Mouse (Mus musculus) forebrain, embryonic 13.5 days (tissue): ENCODE measurements around the gene Trim80. TPM values are rescaled to one million over a fixed set of nuclear protein-coding genes. Genes with fewer than 3 reads are reported as not detected.
A peak's percentile ranks its signal among the peaks of the same experiment; 100 is the strongest.

ENCODE experiments used
- ATAC-seq: fragments of 200-750 bp; cut with Nextera tagmentation; 2 replicates; pipeline ENCODE4 v1.8.0; 2017
- H3K27ac ChIP-seq: fragments of 300-500 bp; sonication (generic); 2 replicates; pipeline ENCODE4 v1.5.1; 2015; ENCODE audit warnings: inconsistent platforms, mild to moderate bottlenecking, moderate library complexity
- H3K27me3 ChIP-seq: fragments of 300-500 bp; sonication (generic); 2 replicates; pipeline ENCODE4 v1.6.1; 2015; ENCODE audit warnings: mild to moderate bottlenecking, inconsistent platforms
- H3K36me3 ChIP-seq: fragments of 300-500 bp; sonication (generic); 2 replicates; pipeline ENCODE4 v1.6.1; 2015; ENCODE audit warnings: mild to moderate bottlenecking, inconsistent platforms; ENCODE audit not compliant: poor library complexity, severe bottlenecking
- H3K4me1 ChIP-seq: fragments of 300-500 bp; sonication (generic); 2 replicates; pipeline ENCODE4 v1.6.1; 2015; ENCODE audit warnings: inconsistent platforms
- H3K4me2 ChIP-seq: fragments of 300-500 bp; sonication (generic); 2 replicates; pipeline ENCODE4 v1.6.1; 2015; ENCODE audit warnings: inconsistent platforms, mild to moderate bottlenecking, moderate library complexity
- H3K4me3 ChIP-seq: fragments of 300-500 bp; sonication (generic); 2 replicates; pipeline ENCODE4 v1.5.1; 2015; ENCODE audit warnings: mild to moderate bottlenecking, inconsistent platforms
- H3K9ac ChIP-seq: fragments of 300-500 bp; sonication (generic); 2 replicates; pipeline ENCODE4 v1.6.1; 2015; ENCODE audit warnings: mild to moderate bottlenecking, inconsistent platforms
- H3K9me3 ChIP-seq: fragments of 300-500 bp; sonication (generic); replicated peaks from 2 replicates; pipeline ENCODE4 v1.6.1; 2016; ENCODE audit warnings: inconsistent platforms
- WGBS: fragments of 180-500 bp; shearing (Covaris S2); methylation state at CpG from one replicate; pipeline ENCODE4 v1.1.7; 2015; 5-methylcytosine and 5-hydroxymethylcytosine counted together
- polyA plus RNA-seq: library from polyadenylated mRNA; unstranded; fragments of >200 nt; fragmentation: Nextera tagmentation; extraction: Ambion mirVana; gene quantifications from 2 replicates; pipeline ENCODE4 v1.2.1, GENCODE M21; 2015

Trim80 gene
- polyA plus RNA-seq, 1 experiment from 2014 or later = not detected

GRCm38 (mm10) chr11:115433342-115433741 is 7.0 kb upstream of the Trim80 start:
- no peaks in the 10 kb centered on the region for H3K9me3 ChIP-seq
- WGBS = 83% methylated on average over 6 of the region's 6 CpGs
- no peak for ATAC-seq

GRCm38 (mm10) chr11:115435596-115436337 is 4.6 kb upstream of the Trim80 start:
- Histone ChIP-seq H3K36me3 (peaks cover 26% of the 10 kb centered on the region), H3K27me3 (0 out of 2 replicates have a peak, but pooled peaks cover 7% of the 10 kb centered on the region), H3K4me1 (peaks cover 13% of the 10 kb centered on the region), H3K4me2 (peak overlapping the region; percentile 62), H3K27ac (no peak overlapping the region), H3K9ac (peak overlapping the region; percentile 66), H3K9me3 (peaks cover 7% of the 10 kb centered on the region), H3K4me3 (peak overlapping the region; percentile 32)
- ATAC-seq = 0 out of 2 replicates have a peak, but pooled peaks have one; percentile 36
- 5% methylated on average over 31 of the region's 31 CpGs for WGBS

More at GRCm38 (mm10) chr11:115433342-115433741, 7.0 kb upstream of the Trim80 start:
- Histone ChIP-seq H3K4me3 (no peak overlapping the region), H3K27me3 (0 out of 2 replicates have a peak, but pooled peaks cover 7% of the 10 kb centered on the region), H3K9ac (no peak overlapping the region; the same call in 1 of the 2 replicates), H3K4me2 (no peak overlapping the region), H3K27ac (no peak overlapping the region), H3K4me1 (peaks cover 13% of the 10 kb centered on the region), H3K36me3 (peaks cover 49% of the 10 kb centered on the region)

GRCm38 (mm10) chr11:115437571-115438122 is 2.7 kb upstream of the Trim80 start:
- H3K9ac ChIP-seq = no peak overlapping the region
- ATAC-seq = no peak
- H3K4me2 ChIP-seq = no peak overlapping the region
- peaks cover 7% of the 10 kb centered on the region for H3K36me3 ChIP-seq
- 0 out of 2 replicates have a peak, but pooled peaks cover 7% of the 10 kb centered on the region for H3K27me3 ChIP-seq
- no peak overlapping the region for H3K4me3 ChIP-seq
- peaks cover 7% of the 10 kb centered on the region for H3K9me3 ChIP-seq
- H3K27ac ChIP-seq = no peak overlapping the region
- peaks cover 13% of the 10 kb centered on the region for H3K4me1 ChIP-seq
- 81% methylated on average over 5 of the region's 5 CpGs for WGBS

DNA sequence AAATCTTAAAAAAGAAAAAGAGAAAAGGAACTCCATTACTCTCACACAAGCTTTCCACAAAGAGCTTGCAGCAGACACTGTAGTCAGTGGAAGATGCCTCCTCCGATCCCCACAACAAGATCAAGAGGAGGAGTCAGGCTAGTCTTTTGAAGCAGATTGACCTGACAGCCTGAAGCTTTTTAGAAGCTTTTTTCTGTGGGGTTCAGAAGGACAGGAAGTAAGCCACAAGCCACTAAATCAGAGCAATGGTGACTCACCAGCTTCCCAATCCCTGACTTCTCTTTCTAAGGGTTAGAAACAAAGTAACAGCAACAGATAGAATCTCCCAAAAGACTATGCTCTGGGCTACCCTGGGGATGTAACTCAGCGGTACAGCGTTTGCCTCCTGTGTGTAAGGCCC is 1.0 kb upstream of the Trim80 start:
- peaks cover 7% of the 10 kb centered on the region for H3K9me3 ChIP-seq
- no peak overlapping the region for H3K27ac ChIP-seq
- no peak overlapping the region for H3K9ac ChIP-seq
- H3K4me3 ChIP-seq = no peak overlapping the region
- 0 out of 2 replicates have a peak, but pooled peaks cover 7% of the 10 kb centered on the region for H3K27me3 ChIP-seq
- WGBS = 82% methylated on average over 3 of the region's 3 CpGs
- ATAC-seq = no peak
- no peaks in the 10 kb centered on the region for H3K36me3 ChIP-seq
- no peak overlapping the region for H3K4me2 ChIP-seq
- peaks cover 13% of the 10 kb centered on the region for H3K4me1 ChIP-seq

GRCm38 (mm10) chr11:115441417-115441816 is 1.1 kb downstream of the Trim80 start:
- H3K9ac ChIP-seq = no peak overlapping the region
- ATAC-seq = no peak
- 54% methylated on average over 15 of the region's 15 CpGs for WGBS

DNA sequence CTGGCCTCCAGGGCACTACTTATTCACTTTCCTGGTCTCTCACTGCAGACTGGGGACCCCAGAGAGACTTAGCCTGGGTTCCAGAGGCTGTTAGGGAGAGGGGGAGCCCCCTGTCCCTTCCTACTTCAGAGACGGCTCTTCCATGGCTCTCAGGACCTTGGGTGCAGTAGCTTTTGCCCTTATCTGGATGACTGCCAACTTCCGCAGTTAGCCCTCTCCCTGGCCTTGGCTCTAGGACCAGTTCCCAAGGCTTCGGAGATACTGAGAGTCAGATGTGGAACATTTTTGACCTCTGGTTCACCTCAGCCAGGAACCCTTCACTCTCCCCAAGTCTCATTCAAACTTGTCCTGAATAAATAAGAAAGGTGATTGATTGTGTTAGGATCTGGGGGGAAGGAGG is 6.6 kb downstream of the Trim80 start:
- H3K4me1 ChIP-seq = no peaks in the 10 kb centered on the region
- WGBS = 81% methylated on average over 3 of the region's 3 CpGs
- no peaks in the 10 kb centered on the region for H3K27me3 ChIP-seq
- no peaks in the 10 kb centered on the region for H3K36me3 ChIP-seq
- H3K4me2 ChIP-seq = no peak overlapping the region
- H3K9me3 ChIP-seq = no peaks in the 10 kb centered on the region
- H3K27ac ChIP-seq = no peak overlapping the region
- no peak for ATAC-seq
- H3K9ac ChIP-seq = no peak overlapping the region
- H3K4me3 ChIP-seq = no peak overlapping the region

More at GRCm38 (mm10) chr11:115441417-115441816, 1.1 kb downstream of the Trim80 start:
- Histone ChIP-seq H3K27ac (no peak overlapping the region), H3K36me3 (no peaks in the 10 kb centered on the region), H3K4me1 (peaks cover under 1% of the 10 kb centered on the region), H3K27me3 (no peaks in the 10 kb centered on the region), H3K4me2 (no peak overlapping the region), H3K4me3 (no peak overlapping the region), H3K9me3 (peaks cover 7% of the 10 kb centered on the region)

GRCm38 (mm10) chr11:115447321-115447885 is 7.1 kb downstream of the Trim80 start:
- no peak for ATAC-seq
- no peak overlapping the region for H3K27ac ChIP-seq
- H3K9me3 ChIP-seq = no peaks in the 10 kb centered on the region
- no peak overlapping the region for H3K4me3 ChIP-seq
- no peaks in the 10 kb centered on the region for H3K4me1 ChIP-seq
- H3K4me2 ChIP-seq = no peak overlapping the region
- no peaks in the 10 kb centered on the region for H3K36me3 ChIP-seq
- H3K9ac ChIP-seq = no peak overlapping the region
- no peaks in the 10 kb centered on the region for H3K27me3 ChIP-seq
- 88% methylated on average over 11 of the region's 11 CpGs for WGBS

- Histone ChIP-seq H3K4me1 (no peaks in the 10 kb centered on the region), H3K9me3 (no peaks in the 10 kb centered on the region), H3K27ac (no peak overlapping the region), H3K27me3 (no peaks in the 10 kb centered on the region), H3K36me3 (no peaks in the 10 kb centered on the region), H3K4me3 (no peak overlapping the region), H3K4me2 (no peak overlapping the region), H3K9ac (no peak overlapping the region)
- WGBS = 85% methylated on average over 16 of the region's 16 CpGs
- no peak for ATAC-seq
These were observed 7.7 kb downstream of the Trim80 start for GRCm38 (mm10) chr11:115448075-115448474.

DNA sequence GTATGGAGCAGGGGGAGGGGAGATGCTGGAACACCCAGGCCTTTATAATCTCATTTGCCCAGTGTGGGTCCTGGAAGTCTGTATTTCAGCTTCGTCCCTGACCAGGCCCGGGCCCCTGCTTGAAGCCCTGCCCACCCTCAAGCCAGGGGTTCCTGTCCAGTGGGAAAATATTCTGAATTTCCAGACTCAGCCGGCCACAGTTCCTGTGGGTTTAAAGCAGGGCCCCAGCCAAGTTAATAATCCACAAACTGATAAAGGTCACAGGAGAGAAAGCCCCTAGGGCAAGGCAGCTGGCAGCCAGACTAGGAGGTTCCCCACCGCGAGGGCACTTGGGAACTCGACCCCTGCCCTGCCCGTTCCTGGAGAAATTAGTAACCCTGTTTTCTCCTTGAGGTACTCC is 8.7 kb downstream of the Trim80 start:
- ATAC-seq = no peak
- no peaks in the 10 kb centered on the region for H3K4me1 ChIP-seq
- H3K27me3 ChIP-seq = no peaks in the 10 kb centered on the region
- H3K27ac ChIP-seq = no peak overlapping the region
- H3K4me2 ChIP-seq = no peak overlapping the region
- H3K36me3 ChIP-seq = no peaks in the 10 kb centered on the region
- H3K9ac ChIP-seq = no peak overlapping the region
- H3K4me3 ChIP-seq = no peak overlapping the region
- 79% methylated on average over 7 of the region's 7 CpGs for WGBS
- H3K9me3 ChIP-seq = no peaks in the 10 kb centered on the region

DNA sequence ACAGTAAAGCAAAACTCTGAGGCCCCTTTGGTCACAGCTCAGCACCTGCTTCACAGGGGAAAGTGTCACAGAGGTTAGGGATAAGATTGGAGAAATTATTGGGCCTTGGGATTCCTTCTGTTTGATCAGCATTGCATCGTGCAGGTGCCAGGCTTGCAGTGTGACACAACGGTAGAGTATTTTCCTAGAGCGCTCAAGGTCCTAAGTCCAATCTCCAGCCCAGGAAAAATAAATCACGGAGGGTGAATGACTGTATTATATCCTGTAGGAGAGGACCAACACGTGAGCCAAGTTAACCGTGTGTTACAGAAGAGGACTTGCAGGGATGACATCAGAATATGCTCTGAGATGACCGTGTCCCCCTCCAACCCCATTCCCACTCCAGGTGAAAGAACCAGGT is 9.8 kb downstream of the Trim80 start:
- Histone ChIP-seq H3K9me3 (no peaks in the 10 kb centered on the region), H3K4me3 (no peak overlapping the region), H3K27me3 (no peaks in the 10 kb centered on the region), H3K9ac (no peak overlapping the region), H3K27ac (no peak overlapping the region), H3K4me2 (no peak overlapping the region), H3K4me1 (no peaks in the 10 kb centered on the region), H3K36me3 (no peaks in the 10 kb centered on the region)
- no peak for ATAC-seq
- WGBS = 94% methylated on average over 7 of the region's 7 CpGs

DNA sequence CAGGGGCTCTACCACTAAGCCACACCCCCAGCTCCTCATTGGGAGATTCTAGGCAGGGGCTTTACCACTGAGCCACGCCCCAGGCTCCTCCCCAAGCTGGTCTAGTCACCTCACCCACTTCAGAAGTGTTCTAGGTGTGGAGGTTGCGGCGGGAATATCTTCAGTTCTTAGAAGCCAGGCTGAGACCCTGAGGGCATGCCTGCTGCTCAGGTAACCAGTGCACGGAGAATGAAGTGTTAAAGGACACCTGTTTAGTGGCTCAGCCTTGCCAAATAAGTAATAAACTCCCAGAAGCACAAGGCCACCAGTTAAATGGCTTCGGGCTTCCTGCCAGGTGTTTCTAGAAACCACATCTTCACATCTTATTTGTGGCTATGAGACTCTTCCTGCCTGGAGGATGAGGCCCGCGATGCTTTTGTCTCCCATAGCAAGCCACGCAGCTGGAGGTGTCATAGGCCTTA is 11.5 kb downstream of the Trim80 start:
- Histone ChIP-seq H3K4me2 (no peak overlapping the region), H3K36me3 (no peaks in the 10 kb centered on the region), H3K9ac (no peak overlapping the region), H3K27ac (no peak overlapping the region), H3K27me3 (no peaks in the 10 kb centered on the region), H3K4me1 (no peaks in the 10 kb centered on the region), H3K4me3 (no peak overlapping the region), H3K9me3 (no peaks in the 10 kb centered on the region)
- 88% methylated on average over 8 of the region's 8 CpGs for WGBS
- ATAC-seq = no peak

- 75% methylated on average over 7 of the region's 7 CpGs for WGBS
- no peak overlapping the region for H3K4me3 ChIP-seq
- no peaks in the 10 kb centered on the region for H3K36me3 ChIP-seq
- H3K4me1 ChIP-seq = no peaks in the 10 kb centered on the region
- H3K27me3 ChIP-seq = no peaks in the 10 kb centered on the region
- no peak overlapping the region for H3K9ac ChIP-seq
- H3K9me3 ChIP-seq = no peaks in the 10 kb centered on the region
- no peak overlapping the region for H3K4me2 ChIP-seq
- ATAC-seq = no peak
- no peak overlapping the region for H3K27ac ChIP-seq
These were observed 12.0 kb downstream of the Trim80 start for GRCm38 (mm10) chr11:115452281-115452860.
